Mouse (Mus musculus) adrenal gland, adult 8-10 months (tissue): ENCODE data around the gene Plekha8. TPM values are rescaled to one million over a fixed set of nuclear protein-coding genes. Genes with fewer than 3 reads are reported as not detected.

Experiments used
- DNase-seq: peaks from one replicate; pipeline ENCODE4 v3.0.0; 2022
- total RNA-seq, 4 experiments: library from RNA; stranded (reverse); gene quantifications; 2 replicates each; pipeline ENCODE4 v1.2.4; 2022

Gene Plekha8
- total RNA-seq, 4 experiments from 2014 or later = 19.1 to 25.4 (median 20.4) TPM

DNA sequence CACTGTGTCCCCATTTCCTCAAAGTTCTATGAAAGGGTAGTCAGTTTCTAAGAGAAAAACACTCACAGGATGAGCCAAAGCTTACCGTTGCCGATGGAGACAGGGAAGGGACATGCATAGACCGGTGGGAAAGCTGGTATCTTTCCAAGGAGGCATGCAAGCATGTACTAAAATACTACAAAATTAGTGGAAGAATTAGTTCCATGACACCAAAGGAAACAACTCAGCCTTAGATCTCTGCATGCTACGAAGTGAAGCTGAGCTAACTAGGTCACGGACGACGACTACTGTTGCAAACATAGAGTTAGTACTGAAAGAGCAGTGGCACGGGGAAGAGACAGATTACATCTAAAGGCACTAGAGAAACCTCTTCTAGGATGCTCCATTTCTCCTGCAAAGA is 8.0 kb upstream of the Plekha8 start:
- DNase-seq = no peak

DNA sequence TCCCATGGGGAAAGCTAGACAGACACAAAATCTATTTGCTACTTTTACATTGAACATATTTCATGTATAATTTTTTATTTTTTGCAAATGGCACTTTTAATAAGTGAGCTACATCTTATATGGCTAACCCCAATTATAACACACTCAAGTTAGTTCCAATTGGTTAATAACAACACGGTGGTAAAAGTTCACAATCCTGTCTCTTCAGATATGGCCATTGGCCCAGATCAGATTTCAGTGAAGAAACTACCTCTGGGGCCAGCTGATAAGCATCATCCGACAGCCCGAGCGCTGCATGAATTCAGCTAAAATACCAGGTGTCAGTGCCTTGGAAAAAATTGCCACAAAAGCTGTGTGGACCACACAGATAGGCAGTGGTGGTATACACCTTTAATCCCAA is 7.2 kb upstream of the Plekha8 start:
- DNase-seq = no peak

DNA sequence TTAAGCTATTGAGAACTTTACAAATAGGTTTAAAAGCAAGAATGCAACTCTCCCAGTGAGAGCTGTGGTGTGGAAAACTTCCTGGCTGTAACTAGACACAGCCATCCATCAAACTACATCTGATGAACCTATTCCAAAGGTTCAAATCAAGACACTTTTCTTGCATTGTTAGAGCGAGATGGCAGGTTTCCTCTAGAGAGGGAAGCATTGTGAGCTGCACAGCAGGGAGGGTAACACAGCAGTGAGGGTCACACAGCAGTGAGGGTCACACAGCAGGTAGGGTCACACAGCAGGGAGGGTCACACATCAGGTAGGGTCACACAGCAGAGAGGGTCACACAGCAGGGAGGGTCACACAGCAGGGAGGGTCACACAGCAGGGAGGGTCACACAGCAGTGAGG is 6.7 kb upstream of the Plekha8 start:
- DNase-seq = no peak

DNA sequence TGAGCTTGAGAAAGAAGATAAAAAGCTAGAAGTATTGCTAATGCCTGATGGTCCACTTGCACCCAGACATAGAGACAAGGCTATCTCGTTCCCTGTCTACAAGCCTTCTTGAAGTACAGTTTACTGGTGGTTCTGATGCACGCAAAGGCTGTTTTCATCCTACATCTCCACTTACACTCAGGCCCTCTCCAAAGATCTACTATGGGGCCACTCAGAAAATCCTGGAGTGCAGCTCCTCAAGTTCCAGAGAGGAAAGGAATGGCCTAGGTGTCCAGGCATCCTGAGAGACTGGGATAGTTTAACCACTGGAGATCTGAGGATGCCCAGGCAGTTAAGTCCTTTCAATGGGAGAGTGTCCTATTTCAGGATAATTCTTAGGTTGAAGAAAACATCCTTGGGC is 4.2 kb upstream of the Plekha8 start:
- DNase-seq = no peak

DNA sequence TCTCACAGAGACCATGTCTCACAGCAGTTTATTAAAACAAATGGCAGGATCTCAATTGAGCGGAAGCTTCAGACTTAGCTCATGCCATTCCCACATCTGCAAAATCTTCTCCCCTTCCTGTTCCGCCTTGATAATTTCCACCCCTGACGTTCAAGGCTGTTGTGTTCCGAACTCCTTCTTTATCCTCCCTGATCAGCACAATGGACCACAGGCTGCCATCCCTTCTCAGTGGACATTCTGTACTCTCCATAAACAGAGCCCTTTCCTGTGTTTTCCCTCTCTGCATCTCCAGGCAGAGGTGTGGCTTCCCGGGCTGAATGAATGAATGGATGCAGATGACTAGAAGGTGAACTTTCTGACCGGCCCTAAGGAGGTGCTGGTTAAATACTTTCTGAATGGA is 3.1 kb upstream of the Plekha8 start:
- DNase-seq = no peak

DNA sequence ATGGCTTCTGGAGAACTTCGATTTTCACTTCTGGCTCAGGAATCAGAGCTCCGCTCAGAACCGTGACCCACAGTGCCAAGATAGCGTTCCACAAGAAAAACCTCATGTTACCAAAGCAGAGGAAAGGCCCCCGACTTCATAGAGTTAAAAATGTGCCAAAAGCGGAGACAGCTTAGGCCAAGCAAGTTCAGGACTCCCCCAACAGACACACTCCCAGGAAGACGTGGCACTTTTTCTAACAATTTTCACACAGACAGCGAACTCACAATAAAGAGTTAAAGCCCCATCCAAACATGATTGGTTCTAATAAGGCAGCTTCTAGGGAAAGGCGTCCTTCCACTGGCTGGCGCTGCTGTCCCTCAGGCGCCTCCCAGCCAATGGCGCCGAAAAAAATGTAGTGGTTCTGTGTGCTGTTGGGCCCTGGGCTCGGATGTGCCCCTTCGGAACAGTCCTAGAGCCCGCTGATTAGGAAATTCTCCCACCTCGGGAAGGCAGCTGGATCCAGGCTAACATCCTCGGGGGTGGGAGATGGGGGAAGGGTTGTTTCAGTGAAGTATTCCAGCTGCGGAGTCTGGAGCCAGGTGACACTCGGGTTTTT is 1.9 kb upstream of the Plekha8 start:
- peak; percentile 92 for DNase-seq

DNA sequence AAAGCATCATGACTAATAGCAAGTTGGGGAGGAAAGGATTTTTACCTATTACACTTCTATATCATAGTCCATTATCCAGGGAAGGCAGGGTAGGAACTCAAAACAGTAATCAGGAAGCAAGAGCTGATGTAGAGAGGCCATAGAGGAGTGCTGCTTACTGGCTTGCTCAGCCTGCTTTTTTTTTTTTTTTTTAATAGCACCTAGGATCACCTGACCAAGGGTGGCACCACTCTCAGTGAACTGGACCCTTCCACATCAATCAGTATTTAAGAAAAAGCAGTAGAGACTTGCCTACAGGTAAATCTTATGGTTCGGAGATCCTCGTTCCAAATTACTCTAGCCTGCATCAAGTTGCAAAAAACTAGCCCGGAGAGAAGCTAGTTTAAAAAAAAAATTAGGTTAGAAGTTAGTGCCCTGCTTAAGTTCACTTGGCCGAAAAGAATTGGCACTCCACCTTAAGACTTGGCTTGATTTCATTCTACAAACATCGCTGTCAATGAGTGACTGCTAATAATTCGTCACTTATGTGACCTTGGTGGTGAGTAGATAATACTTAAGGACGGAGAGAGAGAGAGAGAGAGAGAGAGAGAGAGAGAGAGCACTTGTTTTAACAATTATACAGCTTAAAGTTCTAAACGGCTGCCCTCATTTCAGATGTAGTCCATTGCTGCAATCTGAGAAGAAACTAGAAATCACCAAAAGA is 994 bp upstream of the Plekha8 start:
- DNase-seq = no peak

DNA sequence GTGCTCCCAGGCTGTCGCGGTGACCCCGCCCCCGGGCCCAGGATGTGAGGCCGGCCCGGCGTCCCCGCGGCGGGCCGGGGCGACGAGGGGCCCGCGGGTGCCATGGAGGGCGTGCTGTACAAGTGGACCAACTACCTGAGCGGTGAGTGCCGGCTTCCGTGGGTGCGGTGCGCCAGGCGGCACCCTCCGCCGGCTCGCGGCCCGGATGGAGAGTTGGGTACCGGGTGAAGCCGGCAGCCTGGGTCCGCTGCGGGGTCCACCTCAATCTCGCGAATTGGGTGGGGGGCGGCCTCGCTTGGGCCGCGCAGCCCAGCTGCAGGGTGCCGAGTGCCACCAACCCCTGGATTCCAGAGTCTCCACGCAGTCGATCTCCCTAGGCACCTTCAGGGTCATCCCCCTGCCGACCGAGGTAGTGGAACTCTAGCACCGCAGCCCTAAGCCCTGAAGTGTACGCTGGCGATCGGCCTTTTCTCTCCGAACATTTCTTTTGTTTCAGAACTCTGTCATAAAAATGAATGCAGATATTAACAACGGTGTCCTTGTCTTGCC is 493 bp downstream of the Plekha8 start:
- no peak for DNase-seq

DNA sequence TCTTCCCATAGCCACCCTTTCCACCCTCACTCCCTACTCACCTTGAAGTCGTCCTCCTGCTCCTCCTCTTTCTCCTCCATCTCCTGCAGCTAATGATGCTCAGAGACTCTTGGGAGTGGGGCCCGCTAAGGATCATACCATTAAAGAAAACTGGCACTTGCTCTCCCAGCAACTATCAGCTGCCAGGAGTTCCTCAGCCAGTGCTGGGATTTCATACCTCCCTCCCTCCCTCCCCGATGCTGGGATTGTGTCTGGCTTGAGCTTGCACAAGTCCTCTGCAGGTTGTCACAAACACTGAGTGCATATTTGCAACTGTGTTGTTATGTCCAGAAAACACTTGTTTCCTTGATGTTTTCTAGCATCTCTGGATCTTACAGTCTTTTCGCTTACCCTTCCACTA is 2.3 kb downstream of the Plekha8 start, which contains the start of gene Fkbp14:
TSS of gene Fkbp14 (minus strand) at position 101 of the 400 bp plus-strand sequence.
- no peak for DNase-seq

DNA sequence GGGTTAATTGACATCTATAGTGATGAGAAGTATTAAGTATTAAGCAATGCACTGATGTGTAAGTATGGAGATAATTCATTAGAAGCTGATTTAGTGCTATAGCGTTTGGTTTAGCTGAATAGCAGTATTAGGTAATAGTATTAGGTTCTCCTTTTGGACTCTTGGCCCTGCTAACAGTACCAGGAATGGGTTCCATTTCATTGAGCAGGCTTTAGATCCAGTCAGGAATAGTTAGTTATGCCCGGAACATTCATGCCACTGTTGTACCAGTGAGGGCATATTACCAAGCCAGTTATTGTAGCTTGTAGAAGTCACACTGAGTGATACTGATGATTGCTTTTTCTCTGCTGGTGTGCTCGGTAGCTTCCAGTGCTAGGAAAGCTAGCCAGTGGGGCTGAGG is 2.8 kb downstream of the Plekha8 start:
- DNase-seq = no peak

DNA sequence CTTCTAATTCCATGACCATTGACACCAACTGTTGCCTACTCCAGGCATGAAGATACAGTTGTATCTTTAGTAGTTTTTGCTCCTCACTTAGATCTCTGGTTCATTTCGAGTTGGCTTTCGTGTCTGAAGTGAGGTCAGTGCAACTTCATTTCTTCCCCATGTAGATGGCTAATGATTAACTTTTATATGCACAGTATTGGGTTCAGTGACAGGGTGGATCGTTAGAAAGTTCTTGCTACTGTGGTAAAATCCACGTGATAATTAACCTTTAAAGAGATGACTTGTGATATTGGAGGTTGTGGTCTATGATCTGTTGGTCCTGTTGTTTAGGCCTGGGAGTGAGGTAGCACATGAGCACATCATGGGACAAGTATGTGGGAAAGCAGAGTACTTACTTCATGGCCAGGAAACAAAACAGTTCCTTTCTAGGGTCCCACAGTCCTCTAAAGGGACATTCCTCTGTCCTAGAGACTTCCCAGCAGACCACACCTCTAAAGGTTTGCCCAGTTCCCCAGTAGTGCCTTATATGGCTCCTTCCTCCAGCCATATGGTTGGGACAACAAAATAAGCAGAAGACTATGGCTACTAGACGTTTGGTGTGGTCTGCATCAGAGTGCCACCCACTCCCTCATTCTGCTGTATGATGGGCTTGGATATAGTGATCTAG is 5.9 kb downstream of the Plekha8 start:
- no peak for DNase-seq

DNA sequence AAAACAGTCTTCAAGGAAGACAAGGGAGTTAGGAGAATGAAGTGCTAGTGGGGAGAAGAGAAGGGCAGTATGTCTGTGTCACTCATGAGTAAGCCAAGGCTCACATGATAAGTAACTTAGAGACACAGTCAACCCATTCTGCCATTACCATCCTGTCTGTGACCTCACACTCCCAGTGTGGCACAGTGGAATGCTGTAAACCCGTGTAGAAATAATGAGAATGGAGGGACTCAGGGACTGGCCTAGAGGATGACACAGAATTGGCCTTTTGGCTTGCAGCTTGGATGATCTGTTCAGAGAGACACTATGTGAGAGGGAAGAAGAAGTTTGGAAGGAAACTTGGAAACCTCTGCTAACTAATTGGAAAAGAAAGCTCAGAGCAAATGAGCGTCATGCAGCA is 8.0 kb downstream of the Plekha8 start:
- no peak for DNase-seq

DNA sequence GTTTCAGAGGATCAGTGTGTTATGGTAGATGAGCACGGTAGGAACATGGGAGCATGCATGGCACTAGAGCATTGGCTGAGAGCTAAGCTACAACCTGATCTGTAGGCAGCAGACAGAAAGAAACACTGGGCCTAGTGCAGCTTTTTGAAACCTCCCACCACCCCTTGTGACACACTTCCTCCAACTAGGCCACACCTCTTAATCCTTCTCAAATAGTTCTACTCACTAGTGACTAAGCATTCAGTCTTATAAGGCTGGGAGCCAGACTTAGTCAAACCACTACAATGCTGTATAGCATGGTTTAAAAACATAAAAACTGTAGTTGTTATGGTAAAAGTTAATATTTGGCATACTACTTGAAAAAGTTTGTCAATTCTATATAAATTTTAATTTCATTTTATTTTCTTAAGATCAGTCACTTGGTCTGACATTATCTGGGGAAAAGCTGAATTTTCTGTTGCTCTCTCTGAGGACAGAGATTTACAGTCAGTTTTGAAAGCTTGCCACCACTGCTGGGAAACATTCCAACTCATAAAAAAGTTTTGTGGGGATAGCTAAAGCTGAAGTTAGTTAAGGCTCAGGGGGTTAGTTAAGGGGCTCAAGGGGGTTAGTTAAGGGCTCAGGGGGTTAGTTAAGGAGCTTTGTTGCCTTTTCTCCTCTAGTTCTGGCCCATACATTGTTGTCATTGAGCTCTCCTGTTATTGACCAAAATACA is 9.2 kb downstream of the Plekha8 start:
- DNase-seq = no peak

DNA sequence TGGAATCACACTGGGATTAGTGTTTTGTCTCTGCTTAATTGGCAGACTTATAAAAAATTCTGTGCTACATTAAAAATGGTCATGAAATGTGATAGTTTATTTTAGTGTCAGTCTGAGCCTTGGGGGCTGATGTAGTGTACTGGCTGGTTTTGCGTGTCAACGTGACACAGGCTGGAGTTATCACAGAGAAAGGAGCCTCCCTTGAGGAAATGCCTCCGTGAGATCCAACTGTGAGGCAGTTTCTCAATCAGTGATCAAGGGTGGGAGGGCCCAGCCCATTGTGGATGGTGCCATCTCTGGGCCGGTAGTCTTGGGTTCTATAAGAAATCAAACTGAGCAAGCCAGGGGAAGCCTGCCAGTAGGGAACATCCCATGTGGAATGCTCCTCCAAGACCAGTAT is 11.3 kb downstream of the Plekha8 start:
- no peak for DNase-seq

DNA sequence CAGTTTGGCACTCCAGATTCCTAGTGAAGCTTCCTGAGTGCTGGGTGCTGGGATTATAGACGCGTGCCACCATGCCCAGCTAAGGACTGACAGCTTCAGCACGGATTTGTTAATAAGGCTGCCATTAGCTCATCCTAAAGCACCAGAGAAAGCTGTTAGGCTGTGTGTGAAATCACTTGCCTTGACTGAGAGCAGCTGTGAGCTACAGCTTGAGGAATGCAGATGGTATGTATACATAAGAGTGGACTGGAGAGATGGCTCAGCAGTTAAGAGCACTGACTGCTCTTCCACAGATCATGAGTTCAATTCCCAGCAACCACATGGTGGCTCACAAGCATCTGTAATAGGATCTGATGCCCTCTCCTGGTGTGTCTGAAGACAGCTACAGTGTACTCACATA is 22.5 kb downstream of the Plekha8 start:
- DNase-seq = no peak

DNA sequence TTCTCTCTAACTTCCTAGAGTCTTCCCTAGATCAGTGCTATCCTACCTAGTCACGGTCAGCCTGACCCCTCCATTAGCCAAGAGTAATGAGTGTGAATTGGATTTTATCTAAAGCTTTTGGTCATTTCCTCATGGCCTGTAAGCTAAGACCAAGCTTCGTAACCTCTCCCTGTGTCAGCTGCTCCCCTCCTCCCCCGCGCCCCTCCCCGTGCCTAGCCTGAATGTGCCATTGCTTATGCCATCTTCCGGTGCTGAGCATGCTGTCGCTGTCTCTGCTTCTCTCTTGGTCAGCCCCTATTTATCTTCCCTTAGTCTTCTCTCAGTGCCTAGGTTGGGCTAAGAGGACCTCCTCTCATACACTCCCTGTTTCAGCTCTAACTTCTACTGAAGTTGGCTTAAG is 24.6 kb downstream of the Plekha8 start:
- no peak for DNase-seq

DNA sequence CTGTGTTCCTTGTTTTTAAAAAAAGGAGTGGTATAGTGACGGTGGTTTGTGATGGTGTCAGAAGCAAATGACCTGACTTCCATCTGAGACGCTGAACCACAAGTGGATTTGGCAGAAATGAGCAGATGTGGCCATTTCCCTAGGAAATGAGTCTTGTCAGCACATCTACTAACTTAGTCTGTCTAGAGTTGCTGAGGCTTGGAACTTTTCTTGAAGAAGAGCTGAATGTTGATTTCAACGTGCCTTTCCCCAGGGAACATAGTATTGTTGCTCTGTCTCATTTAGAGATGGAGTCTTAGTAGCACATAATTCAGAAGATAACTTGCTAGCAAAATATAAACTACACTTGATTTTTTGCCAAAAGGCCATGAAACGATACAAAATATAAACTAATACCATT is 25.4 kb downstream of the Plekha8 start:
- no peak for DNase-seq

DNA sequence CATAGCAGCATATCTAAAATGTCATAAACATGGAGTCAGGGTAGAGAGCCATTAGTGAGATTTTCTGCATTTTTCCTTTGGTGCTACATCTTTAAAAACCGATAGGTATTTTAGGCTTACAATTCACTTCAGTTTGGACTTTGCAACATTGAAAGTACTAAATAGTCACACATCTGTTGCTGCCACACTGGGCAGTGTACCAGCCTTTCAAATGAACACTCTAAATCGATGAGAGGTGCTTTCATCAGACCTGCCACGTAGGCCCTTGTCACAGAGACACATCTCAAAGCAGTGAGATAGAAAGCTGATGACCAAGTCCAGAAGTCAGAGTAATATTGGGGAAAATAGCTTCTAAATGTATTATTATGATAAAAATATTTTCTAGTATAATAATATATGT is 33.5 kb downstream of the Plekha8 start:
- DNase-seq = no peak

DNA sequence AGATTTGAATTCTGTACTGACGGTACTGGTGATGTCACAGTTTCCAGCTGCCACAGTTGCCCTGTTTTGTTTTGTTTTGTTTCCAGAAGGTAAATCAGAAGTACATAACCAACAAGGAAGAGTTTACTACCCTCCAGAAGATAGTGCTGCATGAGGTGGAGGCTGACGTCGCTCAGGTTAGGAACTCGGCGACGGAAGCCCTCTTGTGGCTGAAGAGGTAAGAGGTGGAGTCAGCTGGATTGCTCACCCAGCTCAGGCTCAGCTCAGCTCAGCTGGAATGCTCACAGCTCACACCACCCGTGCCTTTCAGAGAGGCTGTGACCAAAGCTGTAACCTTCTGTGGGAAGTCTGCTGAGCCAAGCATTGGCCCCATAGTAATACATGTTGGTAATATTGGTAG is 34.8 kb downstream of the Plekha8 start:
- no peak for DNase-seq

DNA sequence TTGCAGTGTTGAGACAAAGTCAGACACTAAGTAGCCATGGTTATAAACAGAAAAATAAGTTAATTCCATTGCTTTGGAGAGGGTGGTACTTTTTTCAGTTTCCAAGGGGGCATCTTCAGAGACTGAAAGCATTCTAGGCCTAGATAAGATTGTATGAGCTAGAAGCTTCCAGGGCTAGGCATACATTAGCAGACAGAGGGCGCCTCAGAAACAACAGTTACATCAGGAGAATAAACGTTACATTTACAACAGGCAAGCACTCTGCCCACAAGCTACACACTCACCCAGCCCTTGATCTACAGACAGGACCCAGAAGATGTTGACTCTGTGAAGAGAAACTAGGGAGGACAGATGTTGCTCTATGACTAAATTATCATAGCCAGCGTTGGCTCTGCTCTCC is 36.6 kb downstream of the Plekha8 start:
- DNase-seq = no peak

DNA sequence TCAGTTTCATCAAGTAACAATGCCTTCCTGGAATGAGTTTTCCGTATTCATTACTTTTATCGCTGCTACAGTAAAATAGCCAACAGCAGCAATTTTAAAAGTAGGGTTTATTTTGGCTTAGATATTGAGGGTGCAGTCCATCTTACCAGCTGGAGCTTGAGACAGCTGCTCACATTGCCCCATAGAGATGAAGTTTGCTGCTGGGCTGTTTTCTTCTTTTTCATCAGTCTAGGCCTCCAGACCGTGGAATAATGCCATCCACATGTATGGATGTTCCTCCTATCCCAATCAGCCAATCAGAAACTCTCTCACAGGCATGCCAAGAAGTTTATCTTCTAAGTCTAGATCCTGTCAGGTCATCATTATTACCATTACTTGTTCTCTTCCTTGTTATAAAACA is 45.0 kb downstream of the Plekha8 start:
- DNase-seq = no peak

DNA sequence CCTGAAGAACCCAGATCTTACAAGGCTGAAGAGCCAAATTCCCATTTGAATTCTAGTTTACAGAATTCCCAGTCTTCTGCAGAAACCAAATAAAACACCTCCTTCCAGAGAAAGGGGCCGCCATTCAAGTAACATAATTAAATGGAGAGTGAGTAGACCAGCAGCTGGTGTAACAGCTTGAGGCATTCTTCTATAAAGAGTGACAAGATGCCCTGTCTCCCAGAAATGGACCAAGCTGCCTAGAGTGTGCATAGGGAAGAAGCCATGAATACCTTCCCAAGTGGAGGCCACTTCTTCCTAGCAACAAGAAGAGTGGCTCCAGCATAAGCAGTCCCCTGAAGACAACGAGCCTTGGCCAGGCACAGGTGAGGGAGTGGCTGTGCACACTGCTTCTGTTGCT is 47.0 kb downstream of the Plekha8 start:
- no peak for DNase-seq

DNA sequence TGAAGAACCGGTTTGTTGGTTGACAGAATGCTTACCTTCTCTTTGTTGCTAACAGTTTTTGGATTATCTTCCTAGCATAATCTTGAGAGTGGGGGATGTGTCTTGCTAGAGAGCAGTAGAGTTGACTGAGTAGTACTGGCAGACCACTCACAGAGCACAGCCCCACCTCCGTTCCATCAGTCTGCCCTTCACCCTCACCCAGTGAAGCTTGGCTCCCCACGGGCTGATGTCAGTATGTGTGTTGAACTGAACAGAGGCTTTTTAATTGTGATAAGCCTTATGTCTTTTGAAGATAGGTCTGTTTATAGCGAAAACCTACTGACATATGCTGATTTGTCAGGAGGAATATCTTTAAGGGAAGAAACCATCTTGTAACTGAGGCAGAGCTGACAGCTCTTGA is 48.3 kb downstream of the Plekha8 start:
- no peak for DNase-seq
